Mouse (Mus musculus) hindbrain, embryonic 11.5 days (tissue): ENCODE results near the gene Nme2. TPM values are rescaled to one million over a fixed set of nuclear protein-coding genes. Genes with fewer than 3 reads are reported as not detected.
A peak's percentile ranks its signal among the peaks of the same experiment; 100 is the strongest.

Source experiments
- ATAC-seq: fragments of 200-750 bp; cut with Nextera tagmentation; 2 replicates; pipeline ENCODE4 v1.8.0; 2017; ENCODE audit warnings: mild to moderate bottlenecking, moderate TSS enrichment, moderate library complexity; ENCODE audit not compliant: low FRiP score
- DNase-seq: peaks from one replicate; pipeline ENCODE4 v3.0.0-alpha.2; 2015; ENCODE audit warnings: low spot score
- H3K27ac ChIP-seq: fragments of 300-500 bp; sonication (generic); 2 replicates; pipeline ENCODE4 v1.5.1; 2014; ENCODE audit warnings: mild to moderate bottlenecking, low read depth, low read length
- H3K27me3 ChIP-seq: fragments of 300-500 bp; sonication (generic); 2 replicates; pipeline ENCODE4 v1.6.1; 2014; ENCODE audit warnings: mild to moderate bottlenecking, low read length, moderate library complexity, mixed read lengths; ENCODE audit not compliant: control insufficient read depth, insufficient read depth
- H3K36me3 ChIP-seq: fragments of 300-500 bp; sonication (generic); 2 replicates; pipeline ENCODE4 v1.6.1; 2014; ENCODE audit warnings: mild to moderate bottlenecking, low read length, moderate library complexity, mixed read lengths; ENCODE audit not compliant: control insufficient read depth, insufficient read depth
- H3K4me1 ChIP-seq: fragments of 300-500 bp; sonication (generic); replicated peaks from 2 replicates; pipeline ENCODE4 v1.6.1; 2014; ENCODE audit warnings: low read length, mixed read lengths; ENCODE audit not compliant: control insufficient read depth, insufficient read depth
- H3K4me2 ChIP-seq: fragments of 300-500 bp; sonication (generic); replicated peaks from 2 replicates; pipeline ENCODE4 v1.6.1; 2014; ENCODE audit warnings: mild to moderate bottlenecking, low read depth, low read length
- H3K4me3 ChIP-seq: fragments of 300-500 bp; sonication (generic); 2 replicates; pipeline ENCODE4 v1.5.1; 2014; ENCODE audit warnings: low read depth, low read length
- H3K9ac ChIP-seq: fragments of 300-500 bp; sonication (generic); 2 replicates; pipeline ENCODE4 v1.6.1; 2014; ENCODE audit warnings: low read depth, low read length
- H3K9me3 ChIP-seq: fragments of 300-500 bp; sonication (generic); 2 replicates; pipeline ENCODE4 v1.6.1; 2016; ENCODE audit warnings: low read length; ENCODE audit not compliant: control insufficient read depth
- WGBS: fragments of 180-500 bp; shearing (Covaris S2); extraction: QIAGEN DNeasy Blood & Tissue Kit; methylation state at CpG from one replicate; pipeline ENCODE4 v1.1.7; 2014; 5-methylcytosine and 5-hydroxymethylcytosine counted together
- polyA plus RNA-seq: library from polyadenylated mRNA; unstranded; fragments of >200 nt; fragmentation: Nextera tagmentation; extraction: Ambion mirVana; gene quantifications from 2 replicates; pipeline ENCODE4 v1.2.1, GENCODE M21; 2014

The Nme2 gene
- polyA plus RNA-seq, 1 experiment from 2014 or later = 140 TPM

GRCm38 (mm10) chr11:93969171-93969570, 13.1 kb upstream of the Nme2 start:
- WGBS = 92% methylated on average over 6 of the region's 6 CpGs
- no peak overlapping the region for H3K9ac ChIP-seq
- H3K27ac ChIP-seq = no peak overlapping the region
- no peaks in the 10 kb centered on the region for H3K27me3 ChIP-seq
- H3K4me1 ChIP-seq = no peaks in the 10 kb centered on the region
- H3K4me2 ChIP-seq = no peak overlapping the region
- H3K9me3 ChIP-seq = no peaks in the 10 kb centered on the region
- DNase-seq (no peak), ATAC-seq (no peak)
- H3K4me3 ChIP-seq = no peak overlapping the region
- peaks cover 8% of the 10 kb centered on the region; the same call in 1 of the 2 replicates for H3K36me3 ChIP-seq

DNA sequence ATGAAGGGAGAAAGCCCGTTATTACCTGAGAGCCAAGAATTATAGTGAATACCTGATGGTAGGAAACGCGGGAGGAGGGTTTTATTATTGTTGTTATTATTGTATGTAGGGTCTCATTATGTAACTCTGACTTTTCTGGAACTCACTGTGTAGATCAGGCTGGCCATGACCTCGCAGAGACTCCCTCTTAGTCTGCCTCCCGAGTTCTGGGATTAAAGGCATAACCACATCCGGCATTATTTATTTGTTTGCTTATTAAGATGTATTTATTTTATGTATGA, 12.7 kb upstream of the Nme2 start:
- Histone ChIP-seq H3K27me3 (no peaks in the 10 kb centered on the region), H3K36me3 (peaks cover 11% of the 10 kb centered on the region; the same call in 1 of the 2 replicates), H3K4me3 (no peak overlapping the region), H3K4me2 (peak overlapping the region; percentile 28; the same call in 1 of the 2 replicates), H3K9ac (no peak overlapping the region), H3K27ac (no peak overlapping the region), H3K4me1 (no peaks in the 10 kb centered on the region), H3K9me3 (no peaks in the 10 kb centered on the region)
- 51% methylated on average over 6 of the region's 6 CpGs for WGBS
- DNase-seq (no peak), ATAC-seq (no peak)

DNA sequence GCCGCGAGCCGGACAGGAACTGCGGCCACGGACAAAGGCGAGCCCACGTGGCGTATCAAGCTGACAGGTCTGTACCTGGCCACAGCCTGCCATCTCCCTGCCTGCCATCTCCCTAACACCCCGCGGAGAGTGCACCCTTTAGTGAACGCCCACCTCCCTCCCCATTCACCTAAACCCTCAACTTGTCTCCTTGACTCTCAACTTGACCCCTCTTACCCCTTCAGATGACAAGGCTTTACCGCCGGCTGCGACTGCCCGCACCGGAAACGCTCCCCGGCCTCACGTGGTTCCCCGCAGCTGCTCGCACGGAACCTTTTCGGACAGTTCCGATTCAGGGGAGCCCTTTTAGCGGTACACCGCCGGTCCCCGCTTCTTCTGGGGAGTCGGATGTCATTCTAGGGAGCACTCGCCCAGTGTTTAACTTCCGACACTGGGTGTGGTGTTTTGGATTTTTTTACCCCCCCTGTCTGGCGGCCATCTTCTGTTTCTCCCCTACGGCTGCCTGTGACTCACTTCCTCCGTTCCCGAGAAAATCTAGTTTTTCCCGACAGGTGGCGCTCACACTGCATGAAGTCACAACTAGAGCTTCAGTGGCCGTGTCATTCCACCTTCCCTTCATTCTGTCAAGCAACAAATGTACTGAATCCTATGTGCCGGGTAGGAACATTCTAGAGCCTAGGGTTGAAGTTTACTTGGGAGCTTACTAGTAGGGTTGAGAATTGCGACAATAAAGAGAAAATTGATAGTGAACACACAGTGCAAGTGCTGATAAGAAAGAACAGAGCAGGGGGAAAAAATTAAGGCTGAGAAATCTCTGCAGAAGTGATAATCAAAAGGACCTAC, 12.2 kb upstream of the Nme2 start, which contains the start of the genes Gm20390 and Nme1:
Gm20390 (minus strand) TSS at position 289 of the 843 bp plus-strand sequence.
Nme1 (minus strand) TSS at position 517 of the 843 bp plus-strand sequence.
- under 1% methylated on average over 40 of the region's 40 CpGs for WGBS
- Histone ChIP-seq H3K4me1 (no peaks in the 10 kb centered on the region), H3K9me3 (no peaks in the 10 kb centered on the region), H3K27me3 (no peaks in the 10 kb centered on the region), H3K27ac (peak within 1 kb of the TSS; percentile 56), H3K4me3 (peak within 1 kb of the TSS; percentile 81), H3K4me2 (peak within 1 kb of the TSS; percentile 80), H3K9ac (peak within 1 kb of the TSS; percentile 89), H3K36me3 (peaks cover 11% of the 10 kb centered on the region; the same call in 1 of the 2 replicates)
- peak; percentile 97 for ATAC-seq
- peak; percentile 99 for DNase-seq

DNA sequence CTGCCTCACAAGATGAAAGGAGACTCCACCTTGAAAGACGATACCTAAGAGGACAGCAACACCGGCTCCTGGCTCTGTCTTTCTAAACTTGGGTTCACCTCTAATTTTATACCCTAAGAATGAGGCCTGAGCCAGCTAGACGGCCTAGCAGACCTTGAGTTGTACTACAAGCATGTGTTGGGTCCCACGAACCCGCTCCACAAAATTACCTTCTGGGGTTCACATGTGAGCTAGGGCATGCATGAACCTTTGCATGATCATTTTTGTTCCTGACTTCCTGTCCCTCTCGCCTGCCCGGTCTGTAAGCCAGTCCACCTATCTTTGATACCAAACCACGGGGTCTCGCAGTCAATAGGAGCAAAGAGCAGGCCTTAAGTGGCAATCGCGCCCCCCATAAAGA, 11.3 kb upstream of the Nme2 start:
- ATAC-seq = 0 out of 2 replicates have a peak, but pooled peaks have one; percentile 8
- peak; percentile 39 for DNase-seq
- peak overlapping the region; percentile 81 for H3K4me3 ChIP-seq
- WGBS = 5% methylated on average over 11 of the region's 11 CpGs
- peak overlapping the region; percentile 89 for H3K9ac ChIP-seq
- H3K36me3 ChIP-seq = peaks cover 14% of the 10 kb centered on the region; the same call in 1 of the 2 replicates
- peak overlapping the region; percentile 80 for H3K4me2 ChIP-seq
- no peaks in the 10 kb centered on the region for H3K27me3 ChIP-seq
- H3K9me3 ChIP-seq = no peaks in the 10 kb centered on the region
- no peaks in the 10 kb centered on the region for H3K4me1 ChIP-seq
- H3K27ac ChIP-seq = peak overlapping the region; percentile 56; the same call in 1 of the 2 replicates

- DNase-seq (no peak), ATAC-seq (no peak)
- peaks cover 21% of the 10 kb centered on the region for H3K36me3 ChIP-seq
- no peaks in the 10 kb centered on the region for H3K27me3 ChIP-seq
- no peak overlapping the region for H3K4me3 ChIP-seq
- 93% methylated on average over 6 of the region's 6 CpGs for WGBS
- no peak overlapping the region for H3K27ac ChIP-seq
- no peak overlapping the region for H3K4me2 ChIP-seq
- no peaks in the 10 kb centered on the region for H3K4me1 ChIP-seq
- H3K9ac ChIP-seq = no peak overlapping the region
- no peaks in the 10 kb centered on the region for H3K9me3 ChIP-seq
Measured at GRCm38 (mm10) chr11:93965391-93965790, 9.3 kb upstream of the Nme2 start.

GRCm38 (mm10) chr11:93963013-93963412, 7.0 kb upstream of the Nme2 start:
- DNase-seq (no peak), ATAC-seq (no peak)
- Histone ChIP-seq H3K9ac (no peak overlapping the region), H3K4me2 (no peak overlapping the region), H3K4me3 (no peak overlapping the region), H3K4me1 (no peaks in the 10 kb centered on the region), H3K27me3 (no peaks in the 10 kb centered on the region), H3K27ac (no peak overlapping the region), H3K36me3 (peaks cover 22% of the 10 kb centered on the region), H3K9me3 (no peaks in the 10 kb centered on the region)
- WGBS = 86% methylated on average over 4 of the region's 4 CpGs

GRCm38 (mm10) chr11:93961482-93961881, 5.4 kb upstream of the Nme2 start:
- 92% methylated on average over 6 of the region's 6 CpGs for WGBS
- Histone ChIP-seq H3K27me3 (no peaks in the 10 kb centered on the region), H3K27ac (no peak overlapping the region), H3K36me3 (peaks cover 22% of the 10 kb centered on the region), H3K4me3 (no peak overlapping the region), H3K9ac (no peak overlapping the region), H3K9me3 (no peaks in the 10 kb centered on the region), H3K4me2 (no peak overlapping the region), H3K4me1 (no peaks in the 10 kb centered on the region)
- DNase-seq (no peak), ATAC-seq (no peak)

DNA sequence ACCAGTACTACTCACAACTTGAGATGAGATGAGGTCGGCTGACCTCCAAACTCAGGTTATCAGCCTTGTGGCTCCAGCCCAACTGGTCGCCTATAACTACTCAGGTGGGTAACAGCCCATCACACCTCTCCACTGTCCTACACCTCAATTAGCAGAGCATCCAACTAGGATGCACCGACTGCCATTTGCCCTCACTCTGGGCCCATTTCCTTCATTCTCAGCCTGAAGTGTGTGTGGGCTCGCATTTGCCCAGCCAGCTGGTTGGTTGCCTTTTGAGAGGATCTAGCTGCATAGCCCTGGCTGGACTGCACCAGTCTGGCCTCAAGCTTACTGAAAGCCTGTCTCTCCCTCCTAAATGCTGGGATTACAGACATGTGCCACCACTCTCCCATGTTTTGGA, 1.7 kb upstream of the Nme2 start:
- no peak for DNase-seq
- peaks cover 9% of the 10 kb centered on the region for H3K36me3 ChIP-seq
- WGBS = 77% methylated on average over 4 of the region's 4 CpGs

More for the DNA sequence above, 1.7 kb upstream of the Nme2 start:
- Histone ChIP-seq H3K9me3 (no peaks in the 10 kb centered on the region), H3K27me3 (no peaks in the 10 kb centered on the region), H3K9ac (no peak overlapping the region), H3K4me1 (peaks cover 3% of the 10 kb centered on the region; the same call in 1 of the 2 replicates), H3K27ac (no peak overlapping the region), H3K4me2 (no peak overlapping the region), H3K4me3 (no peak overlapping the region)
- no peak for ATAC-seq
